Mouse (Mus musculus): ENCODE measurements at regions not wholly inside any gene's neighbourhood (a gene's known extent, or its start where the extent isn't known, plus 50 kb on each side); places are given as distances from the start of the nearest gene placed in this dataset.

DNA sequence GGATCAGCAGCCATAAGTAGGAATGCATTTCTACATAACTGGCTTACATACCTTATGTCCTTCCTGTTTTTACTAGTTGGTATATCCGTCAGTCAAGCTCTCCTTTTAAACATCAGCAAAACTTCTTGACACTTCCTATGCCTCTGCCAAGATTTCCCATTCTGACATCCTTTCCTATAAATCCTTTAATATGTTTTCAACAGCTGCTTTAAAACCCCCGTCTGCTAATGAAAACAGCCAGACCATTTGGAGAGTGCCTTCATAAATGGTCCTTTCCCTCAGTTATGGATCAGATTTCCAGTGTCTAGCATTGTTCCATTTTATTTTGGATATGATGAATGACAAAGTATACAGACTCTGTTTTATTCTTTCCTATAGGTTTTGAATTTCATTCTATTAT is 270.7 kb upstream of the Rgmb start:
- DNase-seq (ENCODE audit: low spot score in 2 of 2): no peak

DNA sequence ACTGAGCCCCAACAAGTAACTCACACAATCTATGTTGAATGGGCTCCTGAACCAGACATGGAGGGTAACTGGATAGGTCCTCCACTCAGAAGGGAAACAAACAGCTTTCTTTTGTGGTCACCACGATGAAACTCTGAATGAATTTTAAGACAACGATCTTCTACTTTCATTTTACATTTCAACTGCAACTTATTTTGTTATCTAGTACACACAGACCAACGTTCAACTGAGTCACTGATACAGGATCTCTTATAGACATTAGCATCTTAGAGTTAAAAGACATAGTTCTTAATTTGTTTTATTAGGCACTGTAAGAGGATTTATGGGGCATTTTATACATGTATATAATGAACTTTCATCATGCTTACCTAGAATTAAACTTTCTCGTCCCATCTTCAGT is 262.1 kb upstream of the Rgmb start:
- no peak for DNase-seq (ENCODE audit: low spot score in 2 of 2)

DNA sequence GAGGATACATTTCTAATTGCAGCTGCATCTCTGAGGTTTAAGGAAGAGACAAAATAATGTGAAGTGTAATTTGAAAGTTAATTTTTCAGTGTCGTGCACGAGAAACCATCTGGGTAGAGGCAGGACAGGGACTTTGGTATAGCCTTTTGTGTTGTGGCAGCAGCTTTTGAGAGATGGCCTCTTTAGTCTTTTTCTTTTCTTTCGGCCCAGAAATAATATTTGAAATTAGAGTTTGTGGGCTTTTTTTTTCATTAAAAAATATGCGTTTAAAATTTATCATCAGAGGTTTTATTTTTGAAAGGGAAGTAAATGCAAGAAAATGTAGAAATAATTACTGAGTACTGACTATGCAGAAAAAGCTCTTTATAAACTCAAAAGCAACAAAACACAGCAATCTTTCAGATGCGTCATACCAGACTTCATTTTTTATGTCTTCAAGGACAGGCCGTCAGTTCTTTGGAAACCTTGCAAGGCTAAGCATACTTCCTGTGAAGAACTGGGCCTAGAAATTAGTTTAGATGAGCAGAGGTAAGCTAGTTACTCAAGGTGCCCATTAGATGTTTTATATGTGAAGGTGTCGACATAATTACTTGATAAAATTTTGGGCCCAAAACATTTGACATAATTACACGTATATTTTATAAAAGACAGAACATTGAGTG is 258.9 kb upstream of the Rgmb start:
- DNase-seq (ENCODE audit: low spot score in 2 of 2): no peak

DNA sequence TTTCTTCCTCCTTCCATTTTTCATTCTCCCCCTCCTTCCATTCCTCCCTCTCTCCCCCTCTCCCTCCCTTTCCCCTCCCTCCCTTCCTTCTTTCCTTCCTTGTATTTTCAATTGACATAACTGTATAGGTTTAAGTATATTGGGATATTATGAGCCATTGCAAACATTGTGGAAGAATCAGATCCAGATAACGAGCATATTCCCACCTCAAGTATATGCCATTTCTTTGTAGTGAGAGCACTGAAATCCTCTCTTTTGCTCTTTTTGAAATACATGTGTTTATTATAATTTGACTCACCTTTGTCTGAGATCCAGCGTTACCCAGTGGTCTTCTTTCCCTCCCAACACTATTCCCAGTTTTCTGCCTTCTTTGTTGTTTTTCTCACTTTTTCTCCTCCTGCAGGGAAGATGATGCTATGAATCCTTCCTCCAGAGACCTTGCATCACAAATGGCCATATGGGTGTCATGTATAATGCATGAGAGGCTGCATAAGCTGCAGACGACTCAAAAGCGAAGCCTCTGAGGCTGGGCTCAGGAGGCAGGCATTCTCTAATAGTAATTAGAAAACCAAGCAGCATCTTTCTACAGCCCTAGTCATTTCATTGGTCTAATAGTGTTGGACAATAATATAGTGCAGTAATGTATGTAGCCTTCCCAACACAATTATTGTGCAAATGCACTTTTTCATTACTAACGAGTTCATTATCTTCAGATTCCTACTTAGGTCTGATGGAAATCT is 258.2 kb upstream of the Rgmb start:
- no peak for DNase-seq (ENCODE audit: low spot score in 2 of 2)

DNA sequence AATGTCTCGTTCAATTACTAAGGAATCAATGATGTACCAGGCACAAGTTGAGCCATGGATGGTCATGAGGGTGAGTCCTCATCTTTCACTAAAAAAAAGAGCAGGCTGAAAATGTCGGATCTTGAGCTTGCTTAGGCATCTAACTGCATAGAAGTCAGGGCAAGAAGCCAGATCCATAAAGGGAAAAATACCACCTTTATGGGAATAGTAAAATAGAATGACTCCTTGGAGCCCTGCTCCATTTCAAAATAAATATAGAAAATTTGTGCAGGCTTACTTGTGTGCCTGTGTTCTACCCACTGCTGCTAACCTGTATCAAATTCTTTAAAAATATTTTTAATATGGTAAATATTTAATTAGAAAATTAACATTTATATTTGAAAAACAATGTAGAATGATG is 256.2 kb upstream of the Rgmb start:
- DNase-seq (ENCODE audit: low spot score in 2 of 2): no peak

DNA sequence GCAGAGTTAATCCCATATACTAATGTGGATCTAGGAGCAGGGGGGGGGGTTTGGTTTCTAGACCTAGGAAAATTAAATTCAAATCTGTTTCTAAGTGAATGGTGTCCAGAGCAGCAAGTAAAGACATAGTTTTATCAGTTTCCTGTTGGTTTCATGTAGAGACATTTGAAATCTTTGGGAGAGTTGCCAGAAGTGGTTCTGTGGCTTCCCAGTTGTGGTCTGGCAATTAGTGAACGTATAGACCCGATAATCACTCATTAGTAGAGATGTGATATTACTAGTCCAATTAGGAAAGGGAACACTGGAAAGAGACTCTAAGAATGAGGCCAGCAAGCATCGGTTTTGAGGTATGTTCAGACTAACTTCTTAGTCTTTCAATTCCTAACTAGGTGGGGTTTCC is 252.0 kb upstream of the Rgmb start:
- no peak for DNase-seq (ENCODE audit: low spot score in 2 of 2)

DNA sequence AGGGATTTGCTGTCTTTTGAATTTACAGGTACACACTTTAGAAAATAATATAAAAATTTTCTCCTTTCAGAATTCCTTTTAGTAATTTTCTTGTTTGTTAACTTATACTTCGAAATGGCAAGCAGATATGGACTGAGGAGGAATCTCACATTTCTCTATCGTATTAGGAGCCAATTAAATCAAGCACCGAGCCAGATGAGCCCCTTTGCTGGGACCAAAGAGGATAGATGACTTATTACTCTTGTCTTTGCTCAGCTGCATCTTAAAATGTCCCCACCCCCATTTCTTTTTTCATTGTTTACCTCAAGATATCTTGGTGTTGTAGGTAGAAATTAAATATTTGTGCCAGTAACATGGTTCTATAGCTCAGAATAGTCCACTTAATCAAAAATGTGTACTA is 247.7 kb upstream of the Rgmb start:
- no peak for DNase-seq (ENCODE audit: low spot score in 2 of 2)

DNA sequence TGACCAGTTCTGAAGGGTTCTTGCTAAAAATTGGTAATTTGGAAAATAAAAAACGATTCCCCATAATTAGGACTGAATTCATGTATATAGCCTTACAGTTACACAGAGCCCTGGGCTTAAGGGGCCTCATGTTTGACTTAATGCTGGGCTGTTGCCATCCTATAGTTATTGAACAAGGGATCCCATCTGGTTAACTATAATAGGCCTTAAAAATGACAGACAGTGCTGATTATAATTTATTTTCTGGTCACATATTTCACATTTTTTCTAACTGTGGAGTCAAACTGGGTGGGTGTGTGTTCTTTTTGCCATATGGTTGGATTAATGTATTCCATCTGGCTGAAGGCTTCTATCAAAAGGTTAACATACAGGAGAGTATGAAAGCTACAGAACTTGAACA is 238.5 kb upstream of the Rgmb start:
- DNase-seq (ENCODE audit: low spot score in 2 of 2): no peak

DNA sequence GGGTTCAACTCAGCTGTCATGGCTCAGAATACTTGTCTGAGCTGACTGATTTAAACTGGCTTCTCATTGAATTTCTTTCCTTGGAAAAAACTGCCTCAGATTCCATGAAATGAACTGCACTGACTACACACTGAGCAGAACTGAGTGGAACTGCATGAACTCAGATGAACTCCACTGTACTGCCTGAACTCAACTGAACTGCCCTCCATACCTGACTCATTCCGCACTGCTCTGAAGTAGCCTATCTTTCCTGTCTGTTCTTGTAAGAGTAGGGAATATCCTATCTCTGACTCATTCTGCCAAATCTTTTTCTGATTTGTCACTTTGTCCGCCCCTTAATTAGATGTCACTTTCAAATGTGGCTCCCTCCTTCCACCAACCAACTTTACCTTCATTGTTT is 237.0 kb upstream of the Rgmb start:
- no peak for DNase-seq (ENCODE audit: low spot score in 2 of 2)

DNA sequence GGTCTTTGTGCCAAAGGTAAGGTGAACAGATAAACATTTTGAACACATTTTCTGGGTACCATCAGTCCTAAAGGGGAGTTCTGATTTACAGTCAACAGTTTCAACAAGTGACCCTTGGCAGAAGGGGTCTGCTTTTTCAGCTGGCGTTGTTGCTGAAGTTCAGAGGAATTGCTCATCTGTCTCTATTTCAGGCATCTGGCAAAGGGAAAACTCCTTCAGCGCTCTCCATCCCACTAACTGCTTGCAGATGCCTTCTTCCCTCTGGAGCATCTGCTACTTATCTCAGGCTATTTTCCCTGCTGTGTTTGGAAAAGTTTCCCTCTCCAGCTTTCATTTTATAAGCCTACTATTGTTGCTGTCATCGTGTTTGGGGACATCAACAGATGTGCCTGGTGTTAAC is 223.6 kb upstream of the Rgmb start:
- DNase-seq (ENCODE audit: low spot score in 2 of 2): no peak

DNA sequence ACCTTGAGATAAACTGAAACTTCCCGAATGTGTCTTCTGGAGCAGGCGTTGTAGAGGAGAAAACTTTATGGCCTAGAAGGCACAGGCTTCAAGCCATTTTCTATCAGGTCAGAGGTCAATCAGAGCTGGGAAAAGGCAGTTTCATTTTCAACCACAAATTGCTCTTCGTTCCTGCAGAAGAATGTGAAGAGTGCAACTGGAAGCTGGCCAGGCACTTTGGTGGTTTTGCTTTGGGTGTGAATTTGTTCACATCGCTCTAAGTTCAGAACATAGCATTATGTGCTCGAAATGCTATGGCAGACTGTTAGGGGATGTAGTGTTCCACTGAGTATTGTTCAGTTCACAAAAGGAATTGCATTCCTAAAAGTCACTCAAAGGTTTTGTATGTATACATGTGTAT is 220.9 kb upstream of the Rgmb start:
- no peak for DNase-seq (ENCODE audit: low spot score in 2 of 2)

DNA sequence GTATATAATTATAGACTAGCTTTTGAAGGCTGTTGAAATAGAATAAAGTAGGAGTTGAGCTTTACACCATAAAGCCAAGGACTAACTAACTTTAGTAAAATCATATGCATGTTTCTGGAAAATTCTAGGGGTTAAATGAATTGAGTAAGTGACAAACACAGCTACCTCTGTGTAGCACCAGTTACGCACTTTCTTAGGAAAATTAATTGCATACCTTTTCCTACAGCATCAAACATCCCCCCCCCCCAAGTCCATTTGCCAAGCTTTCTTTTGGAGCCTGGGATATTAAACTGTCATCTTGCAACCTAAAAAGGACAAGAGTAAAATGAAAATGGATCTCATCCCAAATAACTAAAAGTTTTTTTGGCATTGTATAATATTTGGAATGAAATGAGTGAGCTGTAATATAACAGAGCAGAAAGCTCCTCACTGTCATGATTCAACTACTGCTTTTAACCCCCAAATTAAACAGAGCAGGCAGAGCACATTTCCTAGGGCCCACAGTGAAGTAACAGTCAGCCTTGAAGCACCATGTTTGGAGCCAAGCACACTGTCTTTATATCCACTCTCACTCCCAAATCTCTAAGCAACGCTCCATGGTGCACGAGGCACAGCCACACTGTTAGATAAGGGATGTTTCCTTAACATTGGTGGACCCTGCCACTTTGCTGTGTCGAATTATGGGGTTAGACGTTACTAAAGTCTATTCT is 210.9 kb upstream of the Rgmb start:
- DNase-seq (ENCODE audit: low spot score in 2 of 2): no peak

DNA sequence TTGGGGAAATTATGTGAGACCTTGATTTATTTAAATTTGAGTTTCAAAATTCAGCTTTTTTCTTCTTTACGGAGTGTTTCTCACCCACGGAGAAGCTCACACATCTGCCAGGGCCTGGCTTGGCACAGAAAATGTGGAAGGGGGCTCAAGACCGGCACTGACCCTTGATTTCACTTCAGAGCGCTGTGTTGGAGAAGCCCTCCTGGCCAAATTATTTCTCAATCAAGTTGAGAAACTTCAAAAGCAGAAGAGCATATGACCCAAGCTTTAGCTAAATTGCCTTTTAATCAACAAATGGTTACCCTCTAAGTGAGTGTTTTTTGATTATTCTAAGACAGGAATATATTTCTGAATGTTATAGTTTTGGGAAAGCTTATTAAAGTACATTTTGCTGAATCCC is 197.2 kb upstream of the Rgmb start:
- no peak for DNase-seq (ENCODE audit: low spot score in 2 of 2)

DNA sequence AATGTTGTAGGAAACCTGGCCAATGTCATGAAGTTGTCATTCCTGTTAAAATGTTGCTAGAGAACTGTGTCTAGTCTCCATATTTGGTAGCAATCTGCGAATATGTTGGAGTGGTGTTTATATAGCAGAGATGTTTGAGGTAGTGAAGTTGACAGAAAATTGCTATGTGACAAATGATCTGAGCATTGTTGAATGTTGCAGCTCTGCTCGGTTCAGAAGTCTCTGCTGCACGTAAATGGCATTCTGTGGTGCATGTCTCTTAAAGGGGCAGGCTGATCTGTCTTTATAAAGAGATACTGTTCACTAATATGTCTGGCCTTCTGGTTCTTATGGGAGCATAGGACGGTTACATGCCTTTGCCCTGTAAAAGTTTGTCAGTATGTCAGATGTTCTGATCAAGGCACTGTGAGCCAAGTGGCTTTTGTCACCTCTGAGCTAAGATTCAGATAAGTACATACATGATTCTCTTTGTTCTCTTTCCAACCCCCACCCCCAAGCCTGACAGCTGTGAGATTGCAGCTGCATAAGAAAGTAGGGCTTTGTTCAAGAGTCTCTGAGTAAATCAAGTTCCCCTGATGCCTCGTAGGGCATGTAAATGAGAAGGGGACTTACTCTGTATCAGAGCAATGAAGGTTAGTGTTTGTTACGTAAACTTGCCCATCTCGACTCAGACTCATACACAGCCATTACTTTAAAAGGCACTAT is 174.2 kb upstream of the Rgmb start:
- DNase-seq (ENCODE audit: low spot score in 2 of 2): no peak

DNA sequence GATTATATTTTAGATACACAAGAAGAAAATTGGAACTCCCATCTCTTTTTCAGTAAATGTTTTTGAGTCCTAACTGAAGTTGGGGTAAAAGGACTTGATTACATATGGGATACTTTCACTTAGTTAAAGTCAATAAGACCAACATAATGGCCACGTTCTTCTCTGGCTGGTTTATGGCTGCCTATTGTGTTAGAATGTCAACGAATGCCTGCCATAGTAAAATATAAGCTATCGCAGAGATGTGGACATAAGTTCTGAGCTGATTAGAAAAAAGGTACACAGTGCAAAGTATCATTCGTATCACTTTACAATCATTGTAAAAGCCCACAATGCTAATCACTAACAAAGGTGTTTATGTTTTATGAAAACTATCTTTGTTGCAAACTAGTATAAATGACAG is 173.2 kb upstream of the Rgmb start:
- no peak for DNase-seq (ENCODE audit: low spot score in 2 of 2)

DNA sequence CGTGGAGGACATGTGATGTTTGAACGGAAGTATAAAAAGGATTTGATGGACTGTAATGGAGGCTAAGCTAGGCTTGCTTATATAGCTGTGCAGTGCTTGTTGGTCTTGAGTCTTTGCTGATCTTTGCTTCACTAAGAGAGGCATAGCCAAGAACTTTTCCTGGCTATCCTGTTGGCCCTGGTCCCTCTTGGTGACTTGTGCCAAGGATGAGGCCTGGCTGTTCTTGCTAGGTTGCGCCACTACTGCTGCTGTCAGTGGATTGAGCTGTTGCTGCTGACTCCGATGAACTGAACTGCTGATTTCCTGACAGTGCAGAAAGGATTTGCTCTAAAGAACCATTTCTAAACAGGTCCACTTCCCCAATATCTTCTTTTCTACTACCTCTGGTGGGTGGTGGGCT is 167.9 kb upstream of the Rgmb start:
- no peak for DNase-seq (ENCODE audit: low spot score in 2 of 2)

DNA sequence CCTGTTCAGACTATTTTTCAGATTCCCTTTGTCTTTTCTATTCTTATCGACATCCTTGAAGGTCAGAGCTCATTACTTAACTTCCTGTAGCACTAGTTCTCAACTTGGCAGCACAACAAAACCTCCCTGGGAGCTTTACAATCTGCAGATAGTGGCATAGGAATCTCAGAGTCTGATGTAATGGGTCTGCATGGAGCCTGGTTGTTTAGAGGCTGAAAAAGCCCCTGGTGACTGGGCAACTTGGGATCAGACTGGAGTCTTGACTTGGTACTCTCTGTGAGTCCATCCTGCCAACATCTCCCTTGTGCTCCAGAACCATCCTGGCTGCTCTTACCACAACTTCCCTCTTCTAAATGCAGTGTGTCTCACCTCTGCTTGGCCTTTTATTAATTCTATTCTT is 166.4 kb upstream of the Rgmb start:
- no peak for DNase-seq (ENCODE audit: low spot score in 2 of 2)

DNA sequence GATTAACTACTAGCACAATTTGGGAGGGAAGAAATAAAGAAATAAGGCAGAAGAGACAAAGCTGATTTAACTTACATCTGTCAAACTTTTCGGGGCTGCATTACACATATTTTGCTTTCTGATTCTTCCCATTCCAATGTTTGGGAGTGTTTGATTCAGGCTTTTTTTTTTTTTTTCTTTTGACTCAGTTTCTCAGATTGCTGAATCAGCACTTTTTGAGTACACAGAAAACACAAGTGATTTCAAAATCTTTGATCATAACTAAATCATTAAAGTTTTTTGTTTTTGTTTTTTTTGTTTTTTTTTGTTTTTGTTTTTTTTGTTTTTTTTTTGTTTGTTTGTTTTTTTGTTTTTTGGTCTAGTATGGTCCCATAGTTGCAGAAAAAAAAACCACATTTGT is 164.7 kb upstream of the Rgmb start:
- DNase-seq (ENCODE audit: low spot score in 2 of 2): no peak

DNA sequence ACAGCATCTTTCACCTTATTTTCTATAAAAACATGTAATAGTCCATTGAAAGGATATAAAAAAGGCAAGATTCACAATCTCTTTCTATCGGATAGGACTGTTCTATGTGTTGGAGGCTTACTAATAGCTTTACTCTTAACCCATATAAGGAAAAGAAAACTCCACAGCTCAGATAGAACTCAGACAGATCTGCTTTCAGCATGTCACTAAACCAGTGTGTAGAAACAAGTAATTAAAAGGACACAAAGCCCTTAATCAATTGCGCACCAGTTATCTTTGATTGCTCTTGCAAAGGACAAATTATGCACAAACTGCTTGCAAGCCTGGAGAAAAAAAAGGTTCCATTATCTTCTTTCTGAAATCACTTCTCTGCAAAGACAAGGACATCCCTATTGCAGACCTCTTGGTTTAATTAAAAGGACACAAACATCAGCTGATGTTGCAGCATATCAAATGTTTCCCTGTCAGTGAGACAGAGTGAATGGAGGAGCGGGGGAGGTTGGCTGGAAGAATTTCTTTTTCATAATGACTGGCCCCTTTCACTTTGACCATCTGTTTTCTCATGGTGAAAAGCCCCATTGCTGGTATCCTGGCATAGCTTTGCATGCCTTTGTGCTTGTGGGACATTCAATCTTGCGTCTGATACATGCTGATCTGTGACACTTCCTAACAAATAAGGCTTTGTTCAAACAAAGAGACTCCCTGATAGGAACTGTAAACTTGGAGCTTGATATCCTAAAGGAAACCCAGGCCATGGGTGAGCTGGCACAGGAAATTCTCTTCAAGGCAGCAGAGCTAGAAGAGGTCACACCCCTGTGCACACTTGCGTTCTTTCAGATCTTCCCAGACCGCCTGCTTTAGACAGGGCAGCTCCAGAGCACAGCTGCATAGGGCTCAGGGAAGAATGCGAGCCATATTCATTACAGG is 162.8 kb upstream of the Rgmb start:
- DNase-seq (ENCODE audit: low spot score in 2 of 2): peak in 1 of 2 experiments; percentile 8

DNA sequence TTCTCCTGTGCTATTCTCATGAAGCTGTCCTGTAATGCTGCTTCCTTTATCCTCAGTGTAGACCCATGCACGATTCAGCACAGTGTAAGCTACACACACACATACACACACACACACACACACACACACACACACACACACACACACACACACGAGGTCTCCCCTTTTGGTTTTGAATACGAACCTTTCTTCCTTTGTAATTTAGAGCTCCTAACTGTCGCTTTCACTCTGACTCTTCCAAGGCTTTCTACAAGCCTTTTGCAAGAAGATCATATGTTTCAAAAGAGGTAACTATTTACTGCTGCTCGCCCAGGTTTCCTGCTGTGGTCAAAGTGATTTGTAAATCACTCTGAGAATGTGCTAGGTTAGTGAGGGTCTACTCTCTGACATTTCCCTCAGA is 161.1 kb upstream of the Rgmb start:
- no peak for DNase-seq (ENCODE audit: low spot score in 2 of 2)

DNA sequence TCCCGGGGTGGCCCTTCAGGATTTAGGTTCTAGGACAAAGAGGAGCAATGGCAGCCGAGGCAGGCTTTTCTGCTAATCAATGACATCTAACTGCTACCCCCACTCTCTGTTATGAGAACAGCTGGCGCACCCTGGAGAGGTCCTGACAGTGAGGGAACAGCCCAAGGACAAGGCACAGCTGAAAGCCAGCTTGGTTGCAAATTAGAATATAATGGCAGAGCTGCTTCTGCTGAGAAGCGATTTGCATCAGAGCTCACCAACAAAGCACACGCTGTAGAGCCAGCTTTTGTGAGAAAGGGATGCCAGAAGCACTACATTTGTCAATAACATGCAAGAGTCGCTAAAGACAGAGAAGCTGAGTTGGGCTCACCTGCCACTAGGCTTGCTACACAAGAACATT is 159.5 kb upstream of the Rgmb start:
- DNase-seq (ENCODE audit: low spot score in 2 of 2): no peak

Data from left cerebral cortex, adult 8-10 months (tissue).